Mouse (Mus musculus) frontal cortex, adult (tissue): ENCODE results near the gene Olfr54.
"Not testable (repeated sequence)": the region's sequence is repeated elsewhere in the genome, so short reads cannot be mapped to it uniquely, and the experiment has no call there.

ENCODE experiments used
- ATAC-seq: cut with Nextera tagmentation; 2 replicates; pipeline ENCODE4 v1.9.2; 2017; ENCODE audit warnings: mild to moderate bottlenecking, moderate library complexity, mixed read lengths; ENCODE audit not compliant: low TSS enrichment

Olfr54 gene

DNA sequence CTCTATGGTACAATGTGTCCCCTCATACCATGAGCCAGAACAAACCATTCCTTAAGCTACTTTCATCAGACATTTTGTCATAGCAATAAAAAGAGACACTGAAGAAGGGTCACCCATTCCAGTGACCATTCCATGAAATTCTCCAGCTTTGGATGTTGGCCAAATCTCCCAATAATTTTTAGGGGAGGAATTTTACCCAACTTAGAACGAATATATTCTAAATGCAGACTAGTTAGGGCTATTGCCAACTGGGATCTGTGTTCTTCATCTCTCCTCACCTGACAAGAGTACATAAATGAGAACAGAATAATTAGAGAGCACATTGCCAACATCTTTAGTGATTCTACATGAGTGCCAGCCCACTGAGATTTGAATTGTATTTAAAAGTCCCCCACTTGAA lies at the start of gene Olfr54:
TSS of gene Olfr54 (plus strand) at position 301 of the 400 bp plus-strand sequence.
- ATAC-seq: no peak

DNA sequence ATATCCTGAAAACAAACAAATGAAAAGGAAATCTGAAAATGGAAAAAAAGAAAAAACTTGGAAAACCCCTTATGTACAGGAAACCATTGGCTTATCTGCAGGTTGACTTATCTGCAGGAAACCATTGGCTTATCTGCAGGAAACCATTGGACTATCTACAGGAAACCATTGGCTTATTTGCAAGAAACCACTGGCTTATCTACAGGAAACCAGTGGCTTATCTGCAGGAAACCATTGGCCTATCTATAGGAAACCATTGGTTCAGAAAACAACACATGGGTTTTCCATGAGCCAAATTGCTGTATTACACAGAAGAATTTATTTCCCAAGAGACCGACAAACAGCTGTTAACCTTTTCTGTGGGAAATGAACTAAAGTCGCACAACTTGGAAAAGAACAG lies 49.1 kb upstream of the Olfr54 start:
- no peak for ATAC-seq

DNA sequence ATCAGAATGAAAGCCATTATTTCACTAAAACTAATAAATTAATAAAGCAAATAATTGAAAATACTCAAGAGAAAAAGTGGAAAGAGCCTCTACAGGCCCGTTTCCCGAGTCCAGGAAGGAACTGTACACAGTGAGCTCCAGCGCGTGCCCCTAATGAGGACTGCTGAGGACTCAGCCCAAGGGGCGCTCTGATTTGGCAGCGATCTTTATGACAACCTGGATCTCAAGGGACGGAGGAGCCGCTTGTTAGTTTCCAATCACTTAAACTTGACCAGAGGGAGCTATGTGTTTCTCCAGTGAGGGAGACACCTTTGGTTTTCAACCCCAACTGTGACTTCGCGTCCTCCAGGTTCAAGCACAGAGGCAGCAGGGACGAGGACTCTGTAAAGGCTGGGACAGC lies 47.8 kb upstream of the Olfr54 start, which contains the start of gene Olfr1378:
TSS of gene Olfr1378 (plus strand) at position 301 of the 400 bp plus-strand sequence.
- no peak for ATAC-seq

- no peak for ATAC-seq
These were observed 36.8 kb upstream of the Olfr54 start for GRCm38 (mm10) chr11:50977216-50977615.

DNA sequence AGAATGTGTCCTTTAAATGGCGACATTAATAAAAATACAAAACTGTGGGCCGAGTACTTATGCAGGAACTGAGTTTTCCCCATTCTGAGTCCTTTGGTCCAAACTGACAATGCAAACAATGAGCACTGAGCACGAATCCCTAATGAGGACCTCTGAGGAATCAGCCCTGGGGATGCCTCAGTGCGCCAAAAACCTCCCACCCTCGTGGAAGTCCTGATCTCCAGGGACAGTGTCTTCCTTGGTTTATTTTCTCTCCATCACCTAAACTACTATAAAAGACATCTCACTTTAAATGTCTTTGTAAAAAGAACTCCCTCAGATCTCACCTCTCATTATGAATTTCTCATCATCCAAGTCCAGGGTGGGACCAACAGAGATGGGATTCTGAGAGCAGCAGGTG lies 32.4 kb upstream of the Olfr54 start, which contains the start of gene Olfr1377:
TSS of gene Olfr1377 (plus strand) at position 301 of the 400 bp plus-strand sequence.
- ATAC-seq: no peak

DNA sequence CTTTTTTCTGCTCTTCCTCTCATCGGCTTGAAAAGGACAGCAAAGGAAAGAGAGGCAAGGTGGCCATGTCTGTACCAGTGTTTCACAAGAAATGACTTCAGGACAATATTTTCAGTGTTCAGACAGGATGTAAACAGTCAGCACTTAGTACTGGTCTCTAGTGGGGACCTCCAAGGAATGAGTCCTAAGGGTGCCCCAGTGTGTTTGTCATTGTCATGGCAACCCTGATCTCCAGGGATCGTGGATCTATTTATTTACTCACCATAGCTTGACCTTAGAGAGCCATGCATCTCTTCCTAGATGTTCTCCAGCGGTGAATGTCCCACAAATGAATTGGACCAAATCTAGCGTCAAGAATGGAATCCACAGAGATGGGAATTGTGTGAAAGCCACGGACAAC lies 10.7 kb upstream of the Olfr54 start, which contains the start of gene Olfr51:
TSS of gene Olfr51 (plus strand) at position 301 of the 400 bp plus-strand sequence.
- no peak for ATAC-seq

GRCm38 (mm10) chr11:51011821-51012220 lies 2.2 kb upstream of the Olfr54 start:
- no peak for ATAC-seq

DNA sequence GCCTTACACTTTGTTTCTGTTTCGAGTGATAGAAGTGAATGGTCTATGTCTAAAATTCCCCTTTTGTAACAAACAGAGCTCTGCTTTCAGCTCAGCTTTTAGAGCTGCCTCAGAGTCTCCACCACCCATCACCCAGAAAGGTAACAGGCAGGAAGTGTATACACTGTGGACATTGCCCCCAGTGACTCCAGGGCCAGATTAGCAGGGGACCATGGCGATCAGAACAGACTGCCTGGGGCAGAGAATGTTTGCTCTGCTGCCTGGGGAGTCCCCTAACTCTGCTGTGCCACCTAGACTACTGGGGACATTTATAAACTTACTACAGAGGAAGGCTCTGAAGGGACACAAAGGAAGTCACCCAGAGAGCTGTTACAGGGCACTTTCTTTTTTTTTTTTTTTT lies 2.3 kb downstream of the Olfr54 start:
- no peak for ATAC-seq

GRCm38 (mm10) chr11:51026811-51027210 lies 12.8 kb downstream of the Olfr54 start:
- not testable (repeated sequence) for ATAC-seq

DNA sequence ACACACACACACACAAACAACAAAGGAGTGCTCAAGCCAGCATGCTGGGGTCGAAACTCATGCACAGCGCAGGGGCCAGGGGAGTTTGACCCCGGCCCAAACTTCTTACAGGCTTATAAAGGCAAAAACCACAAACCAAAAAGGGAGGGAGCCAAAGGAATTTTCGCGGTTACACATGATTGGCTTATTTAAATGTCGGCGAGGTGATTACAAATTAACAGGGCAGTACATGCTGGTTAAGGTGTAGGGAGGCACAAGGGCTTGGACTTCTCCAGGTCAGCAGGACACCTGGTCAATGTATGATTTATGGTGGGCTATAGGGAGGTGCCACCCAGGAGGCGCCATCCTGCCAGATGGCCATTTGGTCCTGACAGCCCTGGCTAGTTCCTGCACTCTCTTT lies 15.3 kb downstream of the Olfr54 start:
- not testable (repeated sequence) for ATAC-seq

DNA sequence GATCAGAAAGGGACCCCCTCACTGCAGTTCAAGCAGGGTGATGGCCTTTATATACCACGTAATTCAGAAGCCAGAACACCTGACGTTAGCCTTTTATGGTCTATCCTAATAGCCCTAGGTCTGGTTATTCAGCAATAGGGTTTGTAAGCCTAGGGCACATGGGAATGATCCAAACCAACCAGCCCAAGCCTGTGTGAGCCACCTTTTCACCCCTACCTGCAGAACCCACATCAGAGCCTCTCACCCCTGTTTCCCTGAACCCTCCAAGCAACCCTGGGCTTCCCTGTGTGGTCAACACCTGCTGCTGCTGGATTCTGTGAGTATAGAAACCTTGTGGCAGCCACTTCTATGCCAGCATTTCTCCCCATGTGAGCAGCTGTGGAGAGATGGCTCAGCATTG lies 16.2 kb downstream of the Olfr54 start:
- no peak for ATAC-seq

GRCm38 (mm10) chr11:51032851-51033250 lies 18.8 kb downstream of the Olfr54 start:
- ATAC-seq: no peak

DNA sequence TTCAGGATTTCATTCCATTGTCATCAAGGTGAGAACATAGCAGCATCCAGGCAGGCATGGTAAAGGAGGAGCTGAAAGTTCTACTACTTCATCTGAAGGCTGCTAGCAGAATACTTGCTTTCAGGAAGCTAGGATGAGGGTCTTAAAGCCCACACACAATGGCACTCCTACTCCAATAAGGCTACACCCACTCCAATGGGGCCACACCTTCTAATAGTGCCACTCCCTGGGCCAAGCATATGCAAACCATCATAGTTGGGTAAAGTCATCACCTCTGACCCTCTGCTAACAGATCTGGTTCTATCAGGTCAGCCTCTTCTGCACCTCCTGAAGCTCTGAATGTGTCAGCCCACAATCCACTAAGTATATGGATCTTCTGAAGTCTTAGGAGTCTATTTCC lies 20.1 kb downstream of the Olfr54 start:
- ATAC-seq: not testable (repeated sequence)

GRCm38 (mm10) chr11:51035951-51036350 lies 21.9 kb downstream of the Olfr54 start:
- no peak for ATAC-seq

DNA sequence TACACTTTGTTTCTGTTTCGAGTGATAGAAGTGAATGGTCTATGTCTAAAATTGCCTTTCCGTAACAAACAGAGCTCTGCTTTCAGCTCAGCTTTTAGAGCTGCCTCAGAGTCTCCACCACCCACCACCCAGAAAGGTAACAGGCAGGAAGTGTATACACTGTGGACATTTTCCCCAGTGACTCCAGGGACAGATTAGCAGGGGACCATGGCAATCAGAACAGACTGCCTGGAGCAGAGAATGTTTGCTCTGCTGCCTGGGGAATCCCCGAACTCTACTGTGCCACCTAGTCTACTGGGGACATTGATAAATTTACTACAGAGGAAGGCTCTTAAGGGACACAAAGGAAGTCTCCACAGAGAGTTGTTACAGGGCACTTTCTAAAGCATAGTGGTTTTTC lies 30.7 kb downstream of the Olfr54 start:
- not testable (repeated sequence) for ATAC-seq

DNA sequence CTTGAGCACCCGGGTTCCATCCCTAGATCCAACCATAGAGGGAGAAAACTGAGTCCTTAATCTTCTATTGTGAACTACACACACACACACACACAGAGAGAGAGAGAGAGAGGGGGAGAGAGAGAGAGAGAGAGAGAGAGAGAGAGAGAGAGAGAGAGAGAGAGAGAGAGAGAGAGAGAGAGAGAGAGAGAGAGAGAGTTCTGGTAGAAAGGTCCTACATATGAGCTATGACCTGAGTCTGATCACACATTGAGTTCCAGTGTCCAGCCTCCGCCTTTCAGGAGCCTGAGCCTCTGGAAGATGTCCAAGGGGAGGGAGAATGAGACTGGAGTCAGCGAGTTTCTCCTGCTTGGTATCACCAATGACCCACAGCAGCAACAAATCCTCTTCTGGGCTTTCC lies 33.8 kb downstream of the Olfr54 start, which contains the start of gene Olfr1375:
TSS of gene Olfr1375 (plus strand) at position 301 of the 400 bp plus-strand sequence.
- ATAC-seq: not testable (repeated sequence)

DNA sequence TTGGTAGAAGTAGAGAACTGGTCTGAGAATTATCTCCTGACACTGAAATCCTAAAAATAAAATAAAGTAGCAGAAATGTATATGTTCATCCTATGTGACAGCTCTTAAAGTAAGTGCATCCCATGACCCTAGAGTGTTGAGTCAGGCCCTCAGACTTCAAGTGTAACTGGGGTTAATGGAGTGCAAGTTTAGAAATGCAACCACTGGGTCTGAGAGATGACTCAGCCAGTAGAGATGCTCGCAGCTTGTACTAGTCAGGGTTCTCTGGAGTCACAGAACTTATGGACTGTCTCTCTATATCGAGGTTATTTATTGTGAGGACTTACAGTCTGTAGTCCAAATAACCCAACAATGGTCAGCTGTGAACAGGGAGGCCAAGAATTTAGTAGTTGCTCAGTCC lies 37.6 kb downstream of the Olfr54 start:
- ATAC-seq: no peak

DNA sequence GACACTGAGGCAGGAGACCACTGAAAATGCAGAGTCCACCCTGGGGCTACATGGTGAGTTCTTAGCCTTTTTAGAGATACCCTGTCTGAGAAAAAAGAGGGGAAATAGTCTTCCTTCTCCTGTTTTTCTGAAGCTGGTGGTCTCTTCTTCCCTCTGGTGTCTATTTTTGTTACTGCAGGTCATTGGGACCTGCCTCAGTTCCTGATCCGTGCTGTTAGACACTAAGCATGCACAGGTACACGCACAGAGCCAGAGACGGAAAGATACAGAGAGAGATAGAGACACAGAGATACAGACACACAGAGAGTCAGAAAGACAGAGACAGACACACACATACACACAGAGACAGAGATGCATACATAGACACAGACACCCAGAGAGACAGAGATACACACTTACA lies 39.2 kb downstream of the Olfr54 start:
- ATAC-seq: no peak

DNA sequence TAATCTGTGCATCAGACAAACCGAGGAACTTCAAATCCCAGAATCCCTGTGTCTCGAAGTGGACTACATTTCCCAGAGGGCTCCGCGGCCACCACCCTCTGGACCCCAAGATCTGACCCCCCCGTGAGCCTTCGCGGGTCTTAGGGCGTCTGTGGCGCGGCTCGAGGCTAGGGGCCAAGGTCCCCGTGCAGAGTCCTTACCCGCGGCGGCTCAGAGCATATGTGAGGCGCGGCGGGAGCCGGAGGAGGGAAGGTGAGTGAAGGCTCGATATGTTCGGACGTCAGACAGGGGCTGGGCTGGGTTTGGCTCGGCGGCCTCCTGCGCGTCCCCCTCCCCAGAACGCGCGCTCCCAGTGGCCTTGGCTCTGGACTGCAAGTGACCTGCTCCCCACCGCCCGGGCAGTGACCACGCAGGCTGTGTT lies 45.1 kb downstream of the Olfr54 start, which contains the start of gene Zfp354a:
TSS of gene Zfp354a (plus strand) at position 107 of the 421 bp plus-strand sequence.
- peak; percentile 95 for ATAC-seq

DNA sequence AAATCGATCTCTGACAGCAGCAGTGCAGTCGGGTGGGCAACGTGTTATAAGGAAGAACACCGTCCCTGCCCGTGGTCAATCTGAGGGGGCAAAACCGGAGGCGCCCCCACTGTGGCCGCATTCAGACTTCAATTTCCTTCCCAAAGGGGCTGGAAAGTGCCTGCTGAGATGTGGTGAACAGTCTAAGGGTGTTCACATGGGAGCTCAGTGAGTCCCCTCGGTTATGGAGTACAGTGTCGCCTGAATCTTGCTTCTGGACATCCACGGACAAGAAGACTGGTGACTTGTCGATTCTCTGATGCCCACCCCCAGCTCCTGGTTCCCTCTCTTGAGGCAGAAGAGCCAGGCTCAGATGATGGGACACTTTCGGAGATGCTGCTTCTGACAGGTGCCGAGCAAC lies 45.6 kb downstream of the Olfr54 start:
- peak; percentile 10; the same call in 1 of the 2 replicates for ATAC-seq

GRCm38 (mm10) chr11:51060981-51061380 lies 46.9 kb downstream of the Olfr54 start:
- no peak for ATAC-seq

DNA sequence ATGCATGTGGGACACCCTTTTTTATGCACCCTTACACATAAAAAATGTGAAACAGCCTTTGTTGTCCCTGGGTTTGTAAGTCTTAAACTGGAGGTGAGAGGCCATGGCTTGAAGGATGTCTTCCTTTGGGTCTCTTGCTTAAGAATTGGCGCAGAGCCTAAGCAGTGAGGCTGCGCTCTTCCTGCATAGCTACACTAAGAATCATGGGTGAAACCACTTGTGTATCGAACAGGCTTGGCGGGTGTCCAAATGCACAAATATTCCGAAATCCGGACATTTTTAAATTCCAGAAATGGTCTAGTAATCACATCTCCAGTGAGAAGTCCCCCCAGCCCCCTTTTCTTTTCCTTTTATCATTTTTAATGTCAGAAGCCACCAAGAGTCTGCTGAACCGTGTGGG lies 49.2 kb downstream of the Olfr54 start:
- ATAC-seq: no peak

- ATAC-seq: peak; percentile 79
These were observed 49.8 kb downstream of the Olfr54 start for GRCm38 (mm10) chr11:51063841-51064240.
